Mouse (Mus musculus): ENCODE results near the gene Tbc1d24. TPM values are rescaled to one million over a fixed set of nuclear protein-coding genes. Genes with fewer than 3 reads are reported as not detected.

Gene Tbc1d24
- polyA plus RNA-seq, 1 experiment: 62.9 TPM

DNA sequence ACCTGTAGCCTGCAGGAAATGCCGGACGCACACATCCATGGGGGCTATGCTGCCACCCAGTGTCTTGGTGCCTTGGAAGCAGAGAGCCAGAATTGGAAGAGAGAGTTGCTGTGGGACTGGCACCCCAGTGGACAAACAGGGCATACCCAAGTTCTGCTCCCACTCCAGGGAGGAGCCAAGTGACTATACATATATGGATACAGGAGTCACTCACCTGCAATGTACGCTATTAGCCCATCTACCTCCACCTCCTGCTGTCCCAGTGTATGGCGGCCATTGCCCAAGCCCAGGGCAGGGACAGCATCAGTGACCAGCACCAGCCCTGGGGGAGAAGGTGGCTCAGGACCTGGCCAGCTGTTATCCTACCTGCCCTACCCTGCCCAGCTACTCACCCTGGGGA is 47.8 kb downstream of the Tbc1d24 start:
- TF ChIP-seq POLR2A (IDR thresholded peaks at IDR 0.05; ENCODE audit: low read depth, low read length): no peak
- TF ChIP-seq CTCF (IDR thresholded peaks at IDR 0.05; ENCODE audit: extremely low read depth, insufficient read length, insufficient replicate concordance, low read depth, low read length): no peak
- Histone ChIP-seq H3K27ac (ENCODE audit: insufficient read depth, low read depth, low read length) (no peak overlapping the region), H3K4me3 (ENCODE audit: low read depth, low read length) (no peak overlapping the region), H3K36me3 (ENCODE audit: control insufficient read depth, insufficient read depth, low read length) (peaks cover 26% of the 10 kb centered on the region), H3K27me3 (ENCODE audit: control insufficient read depth, insufficient read depth, low read length) (no peaks in the 10 kb centered on the region), H3K4me1 (ENCODE audit: control insufficient read depth, insufficient read depth, insufficient read length, low read length) (peaks cover 17% of the 10 kb centered on the region; the same call in 1 of the 2 replicates)
- WGBS: 99% methylated on average over 4 of the region's 4 CpGs

DNA sequence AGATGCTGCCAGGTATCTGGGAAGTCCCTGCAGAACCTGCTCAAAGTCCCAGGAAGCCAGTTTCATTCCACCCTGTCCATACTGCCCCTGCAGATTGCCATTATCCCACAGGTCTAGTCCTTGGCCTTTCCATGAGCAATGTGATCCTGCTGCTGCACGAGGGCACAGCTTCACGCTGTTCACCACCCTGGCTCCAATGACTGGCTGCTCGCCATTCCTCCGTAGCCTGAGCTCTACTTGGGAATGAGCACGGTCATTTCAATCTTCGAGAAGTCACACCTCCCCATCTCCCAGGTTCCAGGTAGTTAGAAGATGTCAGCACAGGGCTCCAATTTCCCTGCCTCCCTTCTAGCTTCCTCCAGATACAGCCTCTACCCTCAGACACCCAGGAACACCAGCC is 48.2 kb downstream of the Tbc1d24 start:
- no peak overlapping the region for H3K4me3 ChIP-seq (ENCODE audit: low read depth, low read length)
- peaks cover 18% of the 10 kb centered on the region; the same call in 1 of the 2 replicates for H3K4me1 ChIP-seq (ENCODE audit: control insufficient read depth, insufficient read depth, insufficient read length, low read length)
- peaks cover 26% of the 10 kb centered on the region for H3K36me3 ChIP-seq (ENCODE audit: control insufficient read depth, insufficient read depth, low read length)
- H3K27ac ChIP-seq (ENCODE audit: insufficient read depth, low read depth, low read length): no peak overlapping the region
- H3K27me3 ChIP-seq (ENCODE audit: control insufficient read depth, insufficient read depth, low read length): no peaks in the 10 kb centered on the region
- TF ChIP-seq POLR2A (IDR thresholded peaks at IDR 0.05; ENCODE audit: low read depth, low read length): no peak
- no peak for TF ChIP-seq CTCF (IDR thresholded peaks at IDR 0.05; ENCODE audit: extremely low read depth, insufficient read length, insufficient replicate concordance, low read depth, low read length)
- 92% methylated on average over 6 of the region's 6 CpGs for WGBS

DNA sequence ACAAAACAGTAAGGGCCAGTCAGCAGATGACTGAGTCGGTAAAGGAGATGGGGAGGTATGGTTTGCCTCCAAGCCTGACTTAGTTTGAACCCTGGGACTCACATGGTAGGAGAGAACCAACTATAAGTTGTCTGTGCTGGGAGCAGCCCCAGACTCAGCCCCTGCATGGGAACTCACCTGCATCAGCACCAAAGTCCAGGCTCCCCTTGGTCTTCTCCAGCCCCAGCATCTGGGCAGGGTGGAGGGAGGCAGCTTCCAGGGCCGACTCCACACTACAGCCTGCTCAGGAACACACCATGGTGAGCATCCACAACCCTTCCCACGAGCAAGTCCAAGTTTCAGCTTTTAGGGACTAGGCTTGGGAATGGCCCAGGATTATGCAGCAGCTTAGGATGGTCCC is 49.0 kb downstream of the Tbc1d24 start:
- Histone ChIP-seq H3K27me3 (ENCODE audit: control insufficient read depth, insufficient read depth, low read length) (no peaks in the 10 kb centered on the region), H3K36me3 (ENCODE audit: control insufficient read depth, insufficient read depth, low read length) (peaks cover 26% of the 10 kb centered on the region), H3K4me1 (ENCODE audit: control insufficient read depth, insufficient read depth, insufficient read length, low read length) (peaks cover 15% of the 10 kb centered on the region; the same call in 1 of the 2 replicates), H3K4me3 (ENCODE audit: low read depth, low read length) (no peak overlapping the region), H3K27ac (ENCODE audit: insufficient read depth, low read depth, low read length) (no peak overlapping the region)
- WGBS: 92% methylated on average over 3 of the region's 3 CpGs
- no peak for TF ChIP-seq POLR2A (IDR thresholded peaks at IDR 0.05; ENCODE audit: low read depth, low read length)
- no peak for TF ChIP-seq CTCF (IDR thresholded peaks at IDR 0.05; ENCODE audit: extremely low read depth, insufficient read length, insufficient replicate concordance, low read depth, low read length)

DNA sequence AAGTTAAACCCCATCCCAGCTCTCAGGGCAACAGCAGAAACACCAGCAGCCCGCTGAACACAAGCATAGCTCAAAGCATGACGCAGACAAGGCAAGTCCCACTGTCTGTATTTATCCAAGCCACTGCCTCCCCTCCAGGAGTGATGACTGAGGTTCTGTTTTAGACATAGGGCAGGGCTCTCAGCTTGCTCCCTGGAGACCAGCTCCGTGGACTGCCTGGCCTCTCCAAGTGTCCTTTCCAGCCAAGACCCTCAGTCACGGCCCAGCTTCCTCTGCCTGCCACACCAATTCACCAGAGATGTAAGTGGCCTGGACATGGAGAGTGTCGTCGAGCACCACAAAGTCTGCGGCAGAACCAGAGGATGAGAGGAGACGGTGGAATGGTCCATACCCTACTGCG is 49.6 kb downstream of the Tbc1d24 start:
- H3K27me3 ChIP-seq (ENCODE audit: control insufficient read depth, insufficient read depth, low read length): no peaks in the 10 kb centered on the region
- no peak overlapping the region for H3K4me3 ChIP-seq (ENCODE audit: low read depth, low read length)
- peaks cover 14% of the 10 kb centered on the region; the same call in 1 of the 2 replicates for H3K4me1 ChIP-seq (ENCODE audit: control insufficient read depth, insufficient read depth, insufficient read length, low read length)
- peaks cover 25% of the 10 kb centered on the region for H3K36me3 ChIP-seq (ENCODE audit: control insufficient read depth, insufficient read depth, low read length)
- 96% methylated on average over 9 of the region's 9 CpGs for WGBS
- no peak overlapping the region for H3K27ac ChIP-seq (ENCODE audit: insufficient read depth, low read depth, low read length)
- TF ChIP-seq CTCF (IDR thresholded peaks at IDR 0.05; ENCODE audit: extremely low read depth, insufficient read length, insufficient replicate concordance, low read depth, low read length) (no peak), POLR2A (IDR thresholded peaks at IDR 0.05; ENCODE audit: low read depth, low read length) (no peak)

DNA sequence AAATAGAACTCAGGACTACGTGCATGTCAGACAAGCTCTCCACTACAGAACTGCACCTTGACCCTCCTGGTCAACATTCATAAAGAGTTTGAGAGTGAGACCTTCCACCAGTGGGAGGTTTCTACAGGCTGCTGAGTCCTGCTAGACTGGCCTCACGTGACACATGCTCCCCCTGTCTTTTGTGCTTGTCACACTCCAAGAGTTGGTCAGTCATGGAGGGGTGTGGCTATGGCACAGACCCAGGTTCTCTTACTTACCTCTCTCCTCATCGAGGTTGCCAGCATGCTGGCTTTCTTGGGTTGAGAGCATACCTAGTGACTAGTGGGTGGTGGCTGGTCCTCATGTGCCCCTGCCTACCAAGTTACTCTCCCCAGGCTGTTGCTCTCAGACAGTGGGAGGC is 50.9 kb downstream of the Tbc1d24 start:
- Histone ChIP-seq H3K4me3 (ENCODE audit: low read depth, low read length) (no peak overlapping the region), H3K27me3 (ENCODE audit: control insufficient read depth, insufficient read depth, low read length) (no peaks in the 10 kb centered on the region), H3K4me1 (ENCODE audit: control insufficient read depth, insufficient read depth, insufficient read length, low read length) (peaks cover 12% of the 10 kb centered on the region; the same call in 1 of the 2 replicates), H3K36me3 (ENCODE audit: control insufficient read depth, insufficient read depth, low read length) (peaks cover 23% of the 10 kb centered on the region), H3K27ac (ENCODE audit: insufficient read depth, low read depth, low read length) (no peak overlapping the region)
- TF ChIP-seq CTCF (IDR thresholded peaks at IDR 0.05; ENCODE audit: extremely low read depth, insufficient read length, insufficient replicate concordance, low read depth, low read length): no peak
- TF ChIP-seq POLR2A (IDR thresholded peaks at IDR 0.05; ENCODE audit: low read depth, low read length): no peak
- 46% methylated on average over 3 of the region's 3 CpGs for WGBS

DNA sequence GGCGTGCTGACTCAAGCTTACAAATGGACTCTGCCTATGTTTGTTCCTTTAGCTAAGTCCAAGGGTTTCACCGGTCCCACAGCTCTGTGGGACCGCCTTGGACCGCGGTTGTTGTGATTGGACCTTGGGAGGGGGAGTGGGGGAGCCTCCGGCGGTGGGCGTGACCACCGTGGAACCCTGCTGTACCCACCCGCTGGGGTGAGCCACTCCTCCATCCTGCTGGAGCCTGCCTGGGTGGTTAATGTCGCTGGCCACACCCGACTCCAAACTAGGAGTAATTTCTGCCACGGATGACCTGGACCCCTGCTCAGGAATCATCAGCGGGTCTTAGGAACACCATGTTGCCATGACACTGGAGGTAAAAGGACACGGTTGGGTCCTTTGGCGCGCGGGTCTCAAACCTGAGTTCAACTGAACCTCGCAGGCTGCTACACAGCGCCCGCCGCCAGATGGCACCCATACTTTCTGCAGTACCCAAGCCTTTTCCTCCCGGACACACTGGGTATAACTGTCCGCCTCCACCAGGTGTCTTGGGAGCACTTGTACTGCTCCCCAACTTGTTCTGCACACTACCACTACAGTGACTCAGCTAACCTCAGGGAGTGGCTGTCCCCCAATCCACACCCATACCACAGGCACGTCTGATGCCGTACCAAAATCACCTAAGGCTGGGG is 53.3 kb downstream of the Tbc1d24 start:
- Histone ChIP-seq H3K4me1 (ENCODE audit: control insufficient read depth, insufficient read depth, insufficient read length, low read length) (peaks cover 12% of the 10 kb centered on the region; the same call in 1 of the 2 replicates), H3K27me3 (ENCODE audit: control insufficient read depth, insufficient read depth, low read length) (no peaks in the 10 kb centered on the region), H3K4me3 (ENCODE audit: low read depth, low read length) (peak overlapping the region; percentile 52), H3K27ac (ENCODE audit: insufficient read depth, low read depth, low read length) (no peak overlapping the region), H3K36me3 (ENCODE audit: control insufficient read depth, insufficient read depth, low read length) (peaks cover 13% of the 10 kb centered on the region)
- WGBS: under 1% methylated on average over 26 of the region's 26 CpGs
- TF ChIP-seq POLR2A (IDR thresholded peaks at IDR 0.05; ENCODE audit: low read depth, low read length) (no peak), CTCF (IDR thresholded peaks at IDR 0.05; ENCODE audit: extremely low read depth, insufficient read length, insufficient replicate concordance, low read depth, low read length) (peak; percentile 86)

DNA sequence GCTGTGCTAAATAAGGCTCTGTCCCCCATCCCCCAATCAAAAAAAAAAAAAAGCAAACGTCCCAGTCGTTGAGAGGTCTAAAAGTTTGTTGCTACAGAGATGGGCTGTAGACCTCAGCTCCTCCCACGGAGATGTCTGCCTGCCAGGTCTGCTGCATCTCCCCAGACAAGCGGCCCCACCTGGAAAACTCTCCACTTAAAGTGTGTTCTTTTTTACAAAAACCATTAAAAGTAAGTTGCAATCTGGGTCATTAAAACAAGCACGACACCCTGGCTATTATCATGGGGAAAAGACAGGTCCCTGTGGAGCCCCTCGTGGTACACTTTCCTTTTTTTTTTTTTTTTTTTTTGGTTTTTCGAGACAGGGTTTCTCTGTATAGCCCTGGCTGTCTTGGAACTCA is 54.0 kb downstream of the Tbc1d24 start:
- Histone ChIP-seq H3K4me1 (ENCODE audit: control insufficient read depth, insufficient read depth, insufficient read length, low read length) (peaks cover 12% of the 10 kb centered on the region; the same call in 1 of the 2 replicates), H3K36me3 (ENCODE audit: control insufficient read depth, insufficient read depth, low read length) (peaks cover 10% of the 10 kb centered on the region), H3K27ac (ENCODE audit: insufficient read depth, low read depth, low read length) (no peak overlapping the region), H3K27me3 (ENCODE audit: control insufficient read depth, insufficient read depth, low read length) (no peaks in the 10 kb centered on the region), H3K4me3 (ENCODE audit: low read depth, low read length) (no peak overlapping the region; the same call in 1 of the 2 replicates)
- WGBS: 16% methylated on average over 7 of the region's 7 CpGs
- no peak for TF ChIP-seq POLR2A (IDR thresholded peaks at IDR 0.05; ENCODE audit: low read depth, low read length)
- TF ChIP-seq CTCF (IDR thresholded peaks at IDR 0.05; ENCODE audit: extremely low read depth, insufficient read length, insufficient replicate concordance, low read depth, low read length): no peak
